Mouse (Mus musculus) small intestine, adult 2 months (tissue): ENCODE data around the gene Cacna1c.

Source experiments
- CTCF ChIP-seq: fragments of 200-500 bp; IDR thresholded peaks from 2 replicates; pipeline ENCODE4 v1.5.1; 2012; ENCODE audit warnings: low read depth, mild to moderate bottlenecking, control low read depth, inconsistent platforms, low read length, moderate library complexity, mixed read lengths; ENCODE audit not compliant: insufficient replicate concordance, insufficient read length; ENCODE audit errors: extremely low read depth
- POLR2A ChIP-seq: fragments of 200-500 bp; IDR thresholded peaks from 2 replicates; pipeline ENCODE4 v1.6.1; 2012; ENCODE audit warnings: low read depth, mild to moderate bottlenecking, control low read depth, inconsistent platforms, low read length, moderate library complexity

- TF ChIP-seq POLR2A = no peak
- no peak for TF ChIP-seq CTCF
These were observed 229.3 kb downstream of the Cacna1c start for GRCm38 (mm10) chr6:118966904-118967303.
